Mouse (Mus musculus) cortical plate, adult 2 months (tissue): ENCODE data around the gene Nfe2. TPM values are rescaled to one million over a fixed set of nuclear protein-coding genes. Genes with fewer than 3 reads are reported as not detected.
A peak's percentile ranks its signal among the peaks of the same experiment; 100 is the strongest.

Experiments used
- H3K27ac ChIP-seq: fragments of 200-500 bp; 2 replicates; pipeline ENCODE4 v1.5.1; 2012; ENCODE audit warnings: low read length, control low read depth, inconsistent platforms; ENCODE audit not compliant: insufficient read depth
- H3K4me1 ChIP-seq: fragments of 200-500 bp; 2 replicates; pipeline ENCODE4 v1.6.1; 2011; ENCODE audit warnings: low read length; ENCODE audit not compliant: control insufficient read depth, insufficient read depth
- H3K4me3 ChIP-seq: fragments of 200-500 bp; 2 replicates; pipeline ENCODE4 v1.5.1; 2011; ENCODE audit warnings: mild to moderate bottlenecking, low read length, control low read depth; ENCODE audit not compliant: insufficient read depth
- CTCF ChIP-seq: fragments of 200-500 bp; IDR thresholded peaks from 2 replicates; pipeline ENCODE4 v1.5.1; 2011; ENCODE audit warnings: mild to moderate bottlenecking, control low read depth, low read length; ENCODE audit not compliant: insufficient read depth; ENCODE audit errors: extremely low read depth
- POLR2A ChIP-seq: fragments of 200-500 bp; IDR thresholded peaks from 2 replicates; pipeline ENCODE4 v1.6.1; 2011; ENCODE audit warnings: mild to moderate bottlenecking, low read length, control low read depth; ENCODE audit not compliant: insufficient read depth; ENCODE audit errors: extremely low read depth
- polyA plus RNA-seq: library from polyadenylated mRNA; depleted of rRNA; stranded (reverse); fragments of >200 nt; gene quantifications from 2 replicates; pipeline ENCODE4 v1.2.3, GENCODE M21; 2012

Gene Nfe2
- polyA plus RNA-seq, 1 experiment: 0.21 TPM

DNA sequence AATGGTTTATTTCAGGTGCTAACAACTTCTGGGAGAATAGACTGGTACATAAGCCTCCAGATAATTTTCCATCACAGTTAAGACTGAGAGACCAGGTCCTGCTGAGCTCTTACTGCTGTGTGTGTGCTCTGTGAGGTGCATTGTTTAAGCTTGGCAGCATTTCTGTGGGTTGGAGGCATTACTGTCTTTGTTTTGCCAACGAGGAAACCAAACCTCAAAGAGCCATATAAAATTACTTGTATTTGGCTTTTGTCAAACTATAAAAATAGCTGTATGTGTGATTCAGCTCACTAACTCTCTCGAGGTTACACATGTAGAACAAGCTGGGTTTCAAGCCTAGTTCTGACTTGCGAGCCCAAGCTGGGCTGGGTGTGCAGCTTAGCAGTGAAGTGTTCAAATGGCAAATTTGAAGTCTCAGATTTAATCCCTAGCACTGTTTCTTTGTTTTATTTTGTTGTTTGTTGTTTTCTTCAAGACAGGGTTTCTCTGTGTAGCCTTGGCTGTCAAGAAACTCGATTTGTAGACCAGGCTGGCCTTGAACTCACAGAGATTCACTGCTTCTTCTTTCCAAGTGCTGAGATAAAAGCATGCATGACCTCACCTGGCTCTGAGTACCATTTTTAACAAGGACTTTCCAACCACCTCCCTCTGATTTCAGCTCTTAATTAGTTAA is 34.6 kb upstream of the Nfe2 start:
- Histone ChIP-seq H3K4me1 (peaks cover 5% of the 10 kb centered on the region), H3K27ac (no peak overlapping the region), H3K4me3 (no peak overlapping the region)
- no peak for TF ChIP-seq POLR2A
- no peak for TF ChIP-seq CTCF

DNA sequence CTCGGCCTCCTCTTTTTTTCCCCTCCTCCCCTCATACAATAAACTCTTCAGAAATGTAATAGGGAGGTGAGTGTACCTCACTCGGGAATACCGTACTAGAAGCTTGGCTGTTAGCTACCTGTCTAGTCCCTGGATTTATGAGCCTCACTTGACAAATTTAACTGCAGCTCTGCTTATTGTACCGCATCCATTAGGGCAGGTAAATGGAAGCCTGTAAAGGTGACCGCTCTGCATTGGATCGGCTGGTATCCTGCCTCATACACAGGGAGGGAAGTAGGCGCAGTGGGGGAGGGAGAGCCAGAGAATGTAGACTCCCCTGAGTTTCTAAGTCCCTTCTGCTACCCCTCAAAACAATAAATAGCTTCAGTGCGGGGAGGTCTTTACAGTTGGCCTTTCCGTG is 32.6 kb upstream of the Nfe2 start:
- Histone ChIP-seq H3K4me3 (no peak overlapping the region), H3K4me1 (0 out of 2 replicates have a peak, but pooled peaks cover 2% of the 10 kb centered on the region), H3K27ac (no peak overlapping the region)
- TF ChIP-seq POLR2A (no peak), CTCF (no peak)

DNA sequence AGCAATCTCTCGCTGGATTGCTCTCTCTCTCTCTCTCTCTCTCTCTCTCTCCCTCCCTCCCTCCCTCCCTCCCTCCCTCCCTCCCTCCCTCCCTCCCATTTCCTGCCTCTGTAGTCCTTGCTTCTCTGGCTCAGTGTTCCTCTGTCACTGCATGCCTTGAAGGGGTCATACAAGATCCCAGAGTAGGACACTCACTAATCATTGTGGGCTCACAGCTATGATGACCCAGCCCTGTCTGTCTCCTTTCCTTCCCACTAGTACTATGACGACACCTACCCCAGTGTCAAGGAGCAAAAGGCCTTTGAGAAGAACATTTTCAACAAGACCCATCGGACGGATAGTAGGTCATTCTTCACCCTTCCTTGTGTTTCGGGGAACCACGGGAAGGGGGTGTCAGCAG is 32.2 kb upstream of the Nfe2 start:
- Histone ChIP-seq H3K4me1 (0 out of 2 replicates have a peak, but pooled peaks cover 1% of the 10 kb centered on the region), H3K27ac (no peak overlapping the region), H3K4me3 (no peak overlapping the region)
- no peak for TF ChIP-seq POLR2A
- no peak for TF ChIP-seq CTCF

DNA sequence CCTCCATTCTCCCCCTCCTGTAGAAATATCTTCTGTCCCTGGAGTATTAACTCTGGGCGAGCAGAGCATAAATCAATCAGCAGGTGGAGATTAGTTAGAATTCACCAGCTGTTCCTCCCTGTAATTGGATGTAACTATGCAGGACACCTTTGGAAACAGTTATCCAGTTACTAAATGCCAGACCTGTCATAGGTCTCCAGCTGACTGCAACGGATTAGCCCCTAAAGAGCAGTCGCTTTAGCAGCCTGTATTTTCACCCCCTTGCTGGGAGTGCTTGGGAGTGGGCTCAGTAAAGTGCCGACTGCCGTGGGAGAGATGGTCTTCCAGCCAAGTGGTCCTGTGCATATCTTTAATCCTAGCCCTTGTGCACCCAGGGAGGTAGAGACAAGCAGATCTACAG is 31.4 kb upstream of the Nfe2 start:
- H3K27ac ChIP-seq: no peak overlapping the region
- TF ChIP-seq POLR2A: no peak
- TF ChIP-seq CTCF: no peak
- H3K4me3 ChIP-seq: no peak overlapping the region
- H3K4me1 ChIP-seq: peaks cover 3% of the 10 kb centered on the region; the same call in 1 of the 2 replicates

DNA sequence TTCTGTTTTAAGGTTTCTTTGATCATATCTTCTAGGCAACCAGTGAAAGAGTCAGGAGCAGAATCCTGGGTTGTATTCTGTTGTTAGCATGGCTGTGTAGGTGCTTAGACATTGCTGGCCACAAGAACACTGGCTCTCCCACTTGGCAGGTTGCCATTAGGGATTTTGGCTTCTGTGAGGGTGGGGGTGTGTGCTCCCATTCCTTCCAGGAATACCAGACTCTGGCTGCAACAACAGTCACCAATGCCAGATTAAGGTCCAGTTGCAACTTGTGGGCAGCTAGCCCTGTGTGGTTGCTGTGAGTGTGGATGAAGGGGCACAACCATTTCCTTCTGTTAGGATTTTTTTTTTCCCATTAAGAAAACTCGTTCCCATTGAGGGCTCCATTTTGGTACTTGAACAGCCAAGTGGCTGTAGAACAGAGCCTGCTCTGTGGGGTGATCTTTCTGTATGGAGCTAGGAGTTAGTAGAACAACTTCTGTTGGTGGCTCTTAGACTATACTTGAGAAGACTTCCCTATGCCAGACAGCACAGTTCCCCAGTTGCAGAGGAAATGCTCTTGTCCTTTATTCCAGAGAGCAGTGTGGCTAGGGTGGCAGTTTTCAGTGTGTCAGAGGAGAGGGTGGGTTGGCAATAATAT is 27.7 kb upstream of the Nfe2 start:
- no peak for TF ChIP-seq CTCF
- no peak for TF ChIP-seq POLR2A
- Histone ChIP-seq H3K27ac (no peak overlapping the region), H3K4me3 (no peak overlapping the region), H3K4me1 (peaks cover 1% of the 10 kb centered on the region; the same call in 1 of the 2 replicates)

DNA sequence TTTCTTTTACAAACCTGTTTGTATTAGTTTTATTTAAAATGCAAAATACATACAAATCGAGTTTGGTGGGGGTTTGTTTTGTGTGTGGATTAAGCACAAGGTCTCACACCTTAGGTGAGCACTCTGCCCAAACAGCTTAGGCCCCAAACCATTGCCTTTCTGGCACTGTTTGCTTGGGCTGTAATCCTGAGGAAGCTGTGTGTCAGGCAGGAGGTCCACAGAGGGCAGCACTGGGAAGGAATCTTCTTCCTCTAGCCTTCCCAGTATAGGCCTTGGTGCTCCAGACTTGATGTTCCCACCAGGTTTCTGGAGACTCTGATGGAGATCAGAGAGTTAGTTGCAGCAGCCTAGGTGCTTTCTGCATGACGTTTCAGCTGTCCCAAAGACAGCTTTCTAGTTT is 26.4 kb upstream of the Nfe2 start:
- H3K27ac ChIP-seq: no peak overlapping the region

DNA sequence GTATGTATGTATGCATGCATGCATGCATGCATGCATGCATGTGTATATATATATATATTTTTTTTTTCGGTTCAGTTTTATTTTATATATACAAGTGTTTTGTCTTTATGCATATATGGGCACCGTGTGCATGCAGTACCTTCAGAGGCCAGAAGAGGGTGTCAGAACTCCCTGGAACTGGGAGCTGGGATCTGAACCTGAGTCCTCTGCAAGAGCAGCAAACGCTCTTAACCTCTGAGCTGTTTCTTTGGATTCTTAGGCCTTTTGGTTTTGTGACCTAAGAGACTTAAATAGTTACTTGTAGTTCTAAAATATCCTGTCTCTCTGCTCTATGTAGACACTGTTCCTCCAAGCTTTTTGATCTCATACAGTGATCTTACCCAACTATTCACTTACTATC is 25.9 kb upstream of the Nfe2 start:
- peaks cover 1% of the 10 kb centered on the region; the same call in 1 of the 2 replicates for H3K4me1 ChIP-seq
- peak; percentile 56 for TF ChIP-seq CTCF
- no peak for TF ChIP-seq POLR2A
- H3K27ac ChIP-seq: no peak overlapping the region
- no peak overlapping the region for H3K4me3 ChIP-seq

More for the DNA sequence above, 26.4 kb upstream of the Nfe2 start:
- Histone ChIP-seq H3K4me3 (no peak overlapping the region), H3K4me1 (peaks cover 1% of the 10 kb centered on the region; the same call in 1 of the 2 replicates)
- TF ChIP-seq CTCF (0 out of 2 replicates have a peak, but pooled peaks have one; percentile 22), POLR2A (no peak)

DNA sequence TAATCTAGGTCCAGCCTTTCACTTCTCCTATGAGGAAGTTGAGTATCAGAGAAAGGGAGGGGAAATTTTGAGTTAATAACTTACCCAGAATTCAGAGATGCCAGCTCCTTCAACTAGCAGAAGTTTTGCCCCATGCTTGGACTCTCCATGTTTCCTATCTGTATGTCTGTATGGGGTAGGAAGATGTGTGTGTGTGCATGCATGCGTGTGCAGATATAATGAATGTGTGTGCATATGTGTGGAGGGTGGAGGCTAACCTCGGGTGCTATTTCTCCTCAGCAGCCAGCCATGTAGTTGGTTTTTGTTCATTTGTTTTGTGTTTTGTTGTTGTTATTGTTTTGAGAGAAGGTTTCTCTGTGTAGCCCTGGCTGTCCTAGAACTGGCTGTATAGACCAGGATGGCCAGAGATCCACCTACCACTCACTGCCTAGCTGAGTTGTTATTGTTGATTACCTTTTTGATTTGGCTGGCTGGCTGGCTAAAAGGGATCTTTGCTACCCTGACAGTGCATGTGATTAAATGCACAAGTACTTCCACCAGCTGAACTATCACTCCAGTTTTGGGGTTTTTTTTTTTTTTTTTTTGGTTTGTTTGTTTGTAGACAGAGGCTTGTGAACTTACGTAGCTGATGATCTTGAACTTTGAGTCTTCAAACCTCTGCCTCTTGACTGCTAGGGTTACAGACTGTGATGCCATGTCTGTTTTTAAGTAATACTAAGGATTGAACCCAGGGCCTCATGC is 23.4 kb upstream of the Nfe2 start:
- TF ChIP-seq POLR2A (no peak), CTCF (no peak)
- Histone ChIP-seq H3K4me1 (peaks cover 1% of the 10 kb centered on the region; the same call in 1 of the 2 replicates), H3K27ac (no peak overlapping the region), H3K4me3 (no peak overlapping the region)

DNA sequence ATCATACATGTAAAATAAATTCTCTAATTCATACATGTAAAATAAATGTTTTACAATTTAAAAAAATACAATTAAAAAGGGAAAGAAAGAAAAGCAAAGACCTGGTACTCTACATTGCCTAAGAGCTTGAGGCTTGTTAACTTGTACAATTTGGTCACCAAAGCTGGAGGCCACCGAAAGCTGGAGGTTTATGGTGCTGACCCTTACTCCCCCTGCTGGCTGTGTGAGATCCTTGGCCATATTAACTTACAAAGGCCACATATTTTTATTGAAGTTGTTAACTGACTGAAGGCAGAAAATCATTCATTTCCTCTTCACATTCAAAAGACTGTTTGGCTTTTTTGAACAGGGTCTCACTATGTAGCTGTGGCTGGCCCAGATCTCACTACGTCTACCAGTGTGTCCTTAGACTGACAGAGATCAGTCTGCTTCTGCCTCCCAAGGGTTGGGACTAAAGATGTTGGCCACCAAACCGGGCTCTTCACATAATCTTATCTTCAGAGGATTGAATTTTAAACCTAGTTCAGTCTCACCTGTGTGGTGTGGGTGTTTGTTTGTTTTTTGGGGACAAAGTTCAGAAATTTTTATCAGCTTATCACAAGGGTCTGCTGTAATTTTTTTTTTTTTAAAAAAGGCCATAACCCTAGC is 22.7 kb upstream of the Nfe2 start:
- Histone ChIP-seq H3K4me1 (peaks cover 1% of the 10 kb centered on the region; the same call in 1 of the 2 replicates), H3K4me3 (no peak overlapping the region), H3K27ac (no peak overlapping the region)
- TF ChIP-seq POLR2A (no peak), CTCF (peak; percentile 30; the same call in 1 of the 2 replicates)

DNA sequence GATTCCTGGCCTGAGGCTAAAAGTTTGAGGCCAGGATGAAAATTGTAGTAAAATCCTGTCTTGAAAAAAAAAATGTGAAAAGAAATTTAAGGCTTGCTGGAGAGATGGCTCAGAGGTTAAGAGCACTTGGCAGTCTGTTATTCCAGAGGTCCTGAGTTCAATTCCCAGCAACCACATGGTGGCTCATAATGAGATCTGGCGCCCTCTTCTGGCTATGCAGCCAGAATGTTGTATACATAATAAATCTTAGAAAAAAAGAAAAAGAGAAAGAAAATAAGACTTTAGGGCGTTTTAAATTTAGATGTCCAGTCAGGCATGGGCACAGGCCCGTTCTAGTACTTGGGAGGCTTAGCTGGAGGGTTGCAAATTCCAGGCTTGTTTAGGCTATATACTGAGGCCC is 21.5 kb upstream of the Nfe2 start:
- TF ChIP-seq POLR2A: no peak
- TF ChIP-seq CTCF: peak; percentile 14; the same call in 1 of the 2 replicates
- no peaks in the 10 kb centered on the region; the same call in 1 of the 2 replicates for H3K4me1 ChIP-seq
- H3K27ac ChIP-seq: no peak overlapping the region
- no peak overlapping the region for H3K4me3 ChIP-seq
